Mouse (Mus musculus): Measurements from ENCODE around the gene Pigg.

DNA sequence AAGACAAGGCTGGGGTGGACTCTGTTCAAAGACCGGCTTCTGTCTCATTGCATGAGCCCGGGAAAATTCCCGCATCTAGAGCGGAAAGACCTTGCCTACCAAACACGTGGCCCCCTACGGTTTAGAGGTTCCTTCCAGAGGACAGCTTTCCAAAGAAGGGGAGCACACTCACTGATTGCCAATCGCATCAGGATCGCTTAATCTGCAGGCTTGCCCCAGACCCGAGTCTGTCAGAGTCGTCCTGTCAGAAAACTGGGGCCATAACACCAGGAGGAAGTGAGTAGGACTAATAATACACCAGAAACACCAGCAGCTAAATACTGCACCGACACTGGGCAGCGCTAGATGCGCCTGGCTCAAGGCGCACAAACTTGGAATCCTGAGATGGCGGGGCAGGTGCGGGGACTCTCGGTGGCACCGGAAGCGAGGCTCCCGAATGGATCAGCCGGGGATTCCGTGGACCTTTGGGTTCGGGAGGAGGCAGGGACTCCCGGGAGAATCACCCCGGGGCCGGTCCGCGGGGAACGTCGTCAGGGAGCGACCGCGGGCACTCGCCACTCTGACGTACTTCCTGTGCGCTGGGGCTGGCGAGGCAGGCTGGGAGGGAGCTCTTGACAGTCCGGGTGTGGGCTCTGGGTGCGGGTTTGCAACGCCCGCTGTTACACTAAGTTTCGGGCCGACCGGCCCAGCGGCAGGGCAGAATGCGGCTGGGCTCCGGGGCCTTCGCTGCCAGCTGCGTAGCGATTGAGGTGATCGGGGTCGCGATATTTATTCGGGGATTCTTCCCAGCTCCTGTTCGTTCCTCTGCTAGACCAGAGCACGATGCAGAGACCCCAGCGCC is at the start of gene Pigg:
- peak; percentile 86 for TF ChIP-seq POLR2A (IDR thresholded peaks at IDR 0.05; ENCODE audit: control insufficient read depth, extremely low read depth, insufficient read depth, low read length, poor library complexity)
- no peak for TF ChIP-seq CTCF (IDR thresholded peaks at IDR 0.05; ENCODE audit: borderline replicate concordance, control insufficient read depth, extremely low read depth, insufficient read depth, low read length, poor library complexity)

Data from thymus, adult 2 months (tissue).